In the genomic region with DNA sequence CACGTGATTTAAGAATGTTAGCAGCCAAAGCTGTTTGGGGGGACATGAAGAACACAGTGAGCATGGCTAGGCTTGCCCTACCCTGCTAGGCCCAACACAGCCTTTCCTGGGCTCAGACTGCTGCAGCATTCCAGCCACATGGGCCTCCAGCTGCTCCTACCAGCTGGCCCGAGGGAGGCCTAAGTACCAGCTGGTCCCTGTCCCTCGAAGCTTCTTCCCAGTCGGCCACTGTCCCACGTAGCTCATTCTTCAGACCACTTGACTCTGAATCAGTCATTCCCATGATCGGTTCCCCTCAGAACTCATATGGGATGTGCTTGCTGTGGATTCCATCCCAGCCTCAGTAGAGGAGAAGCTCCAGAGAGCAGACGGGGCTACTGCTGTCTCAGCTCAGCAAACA, we compare ENCODE assay signal across 28 mouse cellular contexts. TPM values are rescaled to one million over a fixed set of nuclear protein-coding genes. Genes with fewer than 3 reads are reported as not detected.
DNase-seq lines count a peak whose midpoint lies in the region; ATAC-seq and TF ChIP-seq lines count a peak whose summit lies in the region.
"Had no signal": no experiment of that assay in that cellular context is flagged by ENCODE, and none has a peak within 500 bp of the region (broad histone marks: within the 10 kb centered on the region; RNA-seq: fewer than 3 reads in every experiment).

No protein-coding gene starts in this region.

- H3K79me2 ChIP-seq in myocyte (ENCODE audit: control insufficient read depth, insufficient read depth), result no peaks in the 10 kb centered on the region

- no peak for DNase-seq in forebrain, embryonic 10.5 days (ENCODE audit: extremely low spot score, low spot score)
- DNase-seq in forebrain, postnatal 0 days, result no peak
- DNase-seq in left cerebral cortex, postnatal 4 days, result peak; percentile 20
- DNase-seq in left cerebral cortex, postnatal 14 days (ENCODE audit: low spot score in 2 of 2), result no peak
- peak; percentile 20 for DNase-seq in thymus, postnatal 4 days
- DNase-seq in thymus, postnatal 14 days, result no peak
- no peak for DNase-seq in layer of hippocampus, postnatal 10 days (ENCODE audit: low spot score in 2 of 2)
- DNase-seq: adrenal gland, postnatal 25 days; cerebellum, adult 11 months; cerebellum, adult 9-11 months; gastrocnemius, postnatal 25 days; heart, adult 2 months; heart, postnatal 4 days; kidney, adult 8-10 months; kidney, postnatal 14 days; liver, postnatal 0 days; midbrain, embryonic 14.5 days; thymus, postnatal 36 days had no signal

- peak overlapping the region; percentile 44 for H3K27ac ChIP-seq in forebrain, embryonic 10.5 days
- no peak overlapping the region for H3K27ac ChIP-seq in forebrain, postnatal 0 days (ENCODE audit: low read depth, low read length)
- H3K27ac ChIP-seq: embryonic facial prominence, embryonic 12.5 days; forebrain, embryonic 13.5 days; heart, adult 2 months; intestine, embryonic 15.5 days; neural tube, embryonic 13.5 days had no signal

- ATAC-seq in forebrain, postnatal 0 days, result no peak
- ATAC-seq: CD4-positive, CD25-positive, alpha-beta regulatory T cell, adult 4 months; forebrain, embryonic 13.5 days; hindbrain, embryonic 16.5 days; intestine, embryonic 15.5 days; liver, postnatal 0 days had no signal

- no peak overlapping the region for H3K4me2 ChIP-seq in forebrain, postnatal 0 days (ENCODE audit: low read depth)
- no peak overlapping the region for H3K4me2 ChIP-seq in myocyte (ENCODE audit: low read depth)
- H3K4me2 ChIP-seq: embryonic facial prominence, embryonic 12.5 days; forebrain, embryonic 13.5 days; intestine, embryonic 15.5 days; liver, embryonic 11.5 days; neural tube, embryonic 13.5 days had no signal

- H3K27me3 ChIP-seq in forebrain, embryonic 10.5 days (ENCODE audit: poor library complexity, severe bottlenecking), result no peaks in the 10 kb centered on the region
- no peaks in the 10 kb centered on the region for H3K27me3 ChIP-seq in forebrain, postnatal 0 days (ENCODE audit: insufficient read depth, low read length)
- no peaks in the 10 kb centered on the region for H3K27me3 ChIP-seq in myocyte (ENCODE audit: control insufficient read depth, insufficient read depth, insufficient read length)
- H3K27me3 ChIP-seq: embryonic facial prominence, embryonic 12.5 days; forebrain, embryonic 13.5 days; intestine, embryonic 15.5 days; neural tube, embryonic 13.5 days had no signal

- H3K9me3 ChIP-seq in forebrain, embryonic 10.5 days, result no peaks in the 10 kb centered on the region
- H3K9me3 ChIP-seq in forebrain, postnatal 0 days (ENCODE audit: low read length), result no peaks in the 10 kb centered on the region
- H3K9me3 ChIP-seq: embryonic facial prominence, embryonic 12.5 days; forebrain, embryonic 13.5 days; intestine, embryonic 15.5 days; neural tube, embryonic 13.5 days had no signal

- WGBS in forebrain, embryonic 10.5 days, result 80% methylated on average over 7 of the region's 7 CpGs
- 68% methylated on average over 7 of the region's 7 CpGs for WGBS in forebrain, postnatal 0 days

- no peaks in the 10 kb centered on the region for H3K36me3 ChIP-seq in forebrain, embryonic 10.5 days (replicated peaks)
- H3K36me3 ChIP-seq in forebrain, postnatal 0 days (ENCODE audit: insufficient read depth), result no peaks in the 10 kb centered on the region
- H3K36me3 ChIP-seq in myocyte (ENCODE audit: control insufficient read depth, insufficient read depth), result no peaks in the 10 kb centered on the region
- H3K36me3 ChIP-seq: embryonic facial prominence, embryonic 12.5 days; intestine, embryonic 15.5 days; neural tube, embryonic 13.5 days had no signal

- TF ChIP-seq POLR2A in myocyte (IDR thresholded peaks at IDR 0.05; ENCODE audit: insufficient read length, low read depth), result no peak

- TF ChIP-seq CTCF in forebrain, postnatal 0 days (IDR thresholded peaks at IDR 0.05; ENCODE audit: low read depth), result no peak

- no peak overlapping the region for H3ac ChIP-seq in myocyte (ENCODE audit: control insufficient read depth, insufficient read length)

- no peak overlapping the region for H3K9ac ChIP-seq in forebrain, postnatal 0 days
- H3K9ac ChIP-seq: embryonic facial prominence, embryonic 12.5 days; forebrain, embryonic 13.5 days; intestine, embryonic 15.5 days; liver, postnatal 0 days; neural tube, embryonic 13.5 days had no signal

- intact Hi-C loops in left cerebral cortex, postnatal 4 days (cut with DNase I), result loop anchor here (5.0 to 10.0 kb wide), 3 partner anchors 163 to 575 kb away; a partner anchor contains a TSS
- intact Hi-C loops in left cerebral cortex, postnatal 14 days (cut with DNase I), result loop anchor here (5.0 to 10.0 kb wide), 3 partner anchors 133 to 405 kb away; a partner anchor contains a TSS

- H3K4me1 ChIP-seq in forebrain, embryonic 10.5 days, result peaks cover 35% of the 10 kb centered on the region
- H3K4me1 ChIP-seq in forebrain, postnatal 0 days (ENCODE audit: insufficient read depth), result no peaks in the 10 kb centered on the region
- H3K4me1 ChIP-seq: embryonic facial prominence, embryonic 12.5 days; intestine, embryonic 15.5 days had no signal

- no peak overlapping the region for H3K4me3 ChIP-seq in forebrain, embryonic 10.5 days
- no peak overlapping the region for H3K4me3 ChIP-seq in forebrain, postnatal 0 days (ENCODE audit: low read depth, low read length)
- no peak overlapping the region for H3K4me3 ChIP-seq in myocyte
- H3K4me3 ChIP-seq: embryonic facial prominence, embryonic 12.5 days; erythroblast, embryonic 14.5 days; forebrain, embryonic 13.5 days; heart, adult 2 months; intestine, embryonic 15.5 days; megakaryocyte, embryonic 14.5 days; neural tube, embryonic 13.5 days had no signal

TF ChIP-seq in myocyte, 11 proteins besides CTCF, POLR2A, EP300 and RAD21:
- TF ChIP-seq MAX (IDR thresholded peaks at IDR 0.05; ENCODE audit: low read depth) (no peak), TCF12 (IDR thresholded peaks at IDR 0.05; ENCODE audit: insufficient read depth, poor library complexity, severe bottlenecking) (peak; percentile 82), E2F4 (IDR thresholded peaks at IDR 0.05; ENCODE audit: insufficient read depth) (no peak), TCF3 (IDR thresholded peaks at IDR 0.05; ENCODE audit: insufficient read length, low read depth) (peak; percentile 95), REST (IDR thresholded peaks at IDR 0.05; ENCODE audit: insufficient read depth, insufficient read length) (no peak), USF1 (IDR thresholded peaks at IDR 0.05; ENCODE audit: low read depth) (no peak), MYOG (IDR thresholded peaks at IDR 0.05; ENCODE audit: control insufficient read depth in 1 of 3, insufficient read depth in 1 of 3, insufficient read length in 2 of 3, low read depth in 2 of 3) (peak; percentile 95 to 99 (median 98)), MYOD1 (IDR thresholded peaks at IDR 0.05; ENCODE audit: control insufficient read depth in 1 of 3, insufficient read length in 2 of 3, low read depth in 2 of 3) (peak; percentile 49 to 97 (median 93)), CEBPB (IDR thresholded peaks at IDR 0.05; ENCODE audit: insufficient read depth, poor library complexity, severe bottlenecking) (no peak), POLR2AphosphoS2 (IDR thresholded peaks at IDR 0.05; ENCODE audit: insufficient read length, low read depth) (no peak), SRF (IDR thresholded peaks at IDR 0.05; ENCODE audit: control insufficient read depth, insufficient read length, low read depth) (no peak)

RNA-seq across cellular contexts. Expression of a gene that starts 8.4 kb away (rescaled TPM):
- 6.9 and 19.4 TPM in 2 replicates for polyA plus RNA-seq in forebrain, embryonic 10.5 days (2016; fragmentation: Nextera tagmentation; extraction: Ambion mirVana)
- total RNA-seq in forebrain, postnatal 0 days (2014; rRNA removed), result 0.23 TPM in 1 of 2 replicates, not detected in the other
- 0.09 and 0.45 TPM in 2 replicates for polyA plus RNA-seq in forebrain, postnatal 0 days (2015; fragmentation: Nextera tagmentation; extraction: Ambion mirVana)
- under 1 TPM; 0.10 to 0.77 TPM for total RNA-seq in left cerebral cortex, postnatal 4 days (2021)
- under 1 TPM; 0.40 to 0.68 TPM for total RNA-seq in left cerebral cortex, postnatal 14 days (2021)
- polyA plus RNA-seq in myocyte (2012; fragmentation: generic; extraction: Trizol), result 0.17 TPM
- under 1 TPM; 0.11 TPM for total RNA-seq in layer of hippocampus, postnatal 10 days (2021)
- total RNA-seq: adrenal gland, postnatal 25 days; heart, adult 2 months; heart, postnatal 4 days had no signal
- polyA plus RNA-seq: intestine, embryonic 15.5 days; liver, postnatal 0 days; neural tube, embryonic 13.5 days had no signal

Comparison
In these comparisons a context has a peak if more than half of its experiments do, and no peak if none do; other contexts are left out.
1. DNase-seq: peak in left cerebral cortex, postnatal 4 days (single experiment) and thymus, postnatal 4 days (single experiment); none in forebrain, embryonic 10.5 days (single experiment), forebrain, postnatal 0 days (single experiment), left cerebral cortex, postnatal 14 days (0 of 2), thymus, postnatal 14 days (single experiment) and layer of hippocampus, postnatal 10 days (0 of 2).